Mouse (Mus musculus) intestine, postnatal 0 days (tissue): ENCODE results near the gene Ensa. TPM values are rescaled to one million over a fixed set of nuclear protein-coding genes. Genes with fewer than 3 reads are reported as not detected.
A peak's percentile ranks its signal among the peaks of the same experiment; 100 is the strongest.
"Not testable (repeated sequence)": the region's sequence is repeated elsewhere in the genome, so short reads cannot be mapped to it uniquely, and the experiment has no call there.

Source experiments
- ATAC-seq: fragments of 200-750 bp; cut with Nextera tagmentation; 2 replicates; pipeline ENCODE4 v1.8.0; 2017; ENCODE audit warnings: mild to moderate bottlenecking, moderate TSS enrichment, moderate library complexity
- H3K27ac ChIP-seq: fragments of 300-500 bp; sonication (generic); 2 replicates; pipeline ENCODE4 v1.5.1; 2014; ENCODE audit warnings: mild to moderate bottlenecking, low read depth, low read length, moderate library complexity
- H3K27me3 ChIP-seq: fragments of 300-500 bp; sonication (generic); replicated peaks from 2 replicates; pipeline ENCODE4 v1.6.1; 2014; ENCODE audit warnings: low read length, mixed read lengths; ENCODE audit not compliant: control insufficient read depth, insufficient read depth
- H3K36me3 ChIP-seq: fragments of 300-500 bp; sonication (generic); 2 replicates; pipeline ENCODE4 v1.6.1; 2014; ENCODE audit warnings: mild to moderate bottlenecking, moderate library complexity; ENCODE audit not compliant: control insufficient read depth, insufficient read depth
- H3K4me1 ChIP-seq: fragments of 300-500 bp; sonication (generic); replicated peaks from 2 replicates; pipeline ENCODE4 v1.6.1; 2014; ENCODE audit warnings: antibody characterized with exemption, low read length, mixed read lengths; ENCODE audit not compliant: control insufficient read depth, insufficient read depth
- H3K4me2 ChIP-seq: fragments of 300-500 bp; sonication (generic); replicated peaks from 2 replicates; pipeline ENCODE4 v1.6.1; 2014; ENCODE audit warnings: low read depth, mild to moderate bottlenecking, moderate library complexity
- H3K4me3 ChIP-seq: fragments of 300-500 bp; sonication (generic); 2 replicates; pipeline ENCODE4 v1.5.1; 2014; ENCODE audit warnings: low read depth, low read length
- H3K9ac ChIP-seq: fragments of 300-500 bp; sonication (generic); 2 replicates; pipeline ENCODE4 v1.6.1; 2014; ENCODE audit warnings: mild to moderate bottlenecking, low read depth, low read length
- H3K9me3 ChIP-seq: fragments of 300-500 bp; sonication (generic); 2 replicates; pipeline ENCODE4 v1.6.1; 2016; ENCODE audit warnings: mixed run types; ENCODE audit not compliant: control insufficient read depth
- CTCF ChIP-seq: sonication (generic); IDR thresholded peaks from 2 replicates; pipeline ENCODE4 v1.5.1; 2016; ENCODE audit warnings: low read depth, mild to moderate bottlenecking, control low read depth, antibody characterized with exemption, moderate library complexity
- WGBS: fragments of 180-500 bp; shearing (Covaris S2); extraction: QIAGEN DNeasy Blood & Tissue Kit; methylation state at CpG from one replicate; pipeline ENCODE4 v1.1.7; 2014; 5-methylcytosine and 5-hydroxymethylcytosine counted together
- polyA plus RNA-seq: library from polyadenylated mRNA; unstranded; fragments of >200 nt; fragmentation: Nextera tagmentation; extraction: Ambion mirVana; gene quantifications from 2 replicates; pipeline ENCODE4 v1.2.1, GENCODE M21; 2015

Gene Ensa
- polyA plus RNA-seq, 1 experiment from 2014 or later = 44.0 TPM

DNA sequence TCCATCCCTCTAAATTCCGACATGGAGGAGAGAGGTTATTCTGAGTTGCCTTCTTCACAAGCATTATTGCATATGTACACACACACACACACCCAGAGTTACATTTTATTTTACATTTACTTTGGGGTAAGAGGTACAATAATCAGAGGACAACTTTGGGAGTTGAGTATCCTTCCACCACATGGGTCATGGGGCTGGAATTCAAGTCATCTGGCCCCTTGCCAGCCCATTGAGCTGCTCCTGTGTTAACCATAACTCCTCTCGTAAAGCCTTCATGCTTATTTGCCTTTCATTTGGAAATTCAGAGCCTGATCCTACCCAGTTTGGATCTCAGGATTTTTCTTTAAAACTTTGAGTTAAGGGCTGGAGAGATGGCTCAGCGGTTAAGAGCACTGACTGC lies 18.7 kb upstream of the Ensa start:
- WGBS = 83% methylated on average over 3 of the region's 3 CpGs
- Histone ChIP-seq H3K36me3 (peaks cover 34% of the 10 kb centered on the region), H3K4me1 (0 out of 2 replicates have a peak, but pooled peaks cover 3% of the 10 kb centered on the region), H3K4me2 (no peak overlapping the region), H3K9ac (no peak overlapping the region), H3K27ac (no peak overlapping the region), H3K9me3 (no peaks in the 10 kb centered on the region), H3K4me3 (no peak overlapping the region), H3K27me3 (no peaks in the 10 kb centered on the region)
- no peak for TF ChIP-seq CTCF
- ATAC-seq = no peak

DNA sequence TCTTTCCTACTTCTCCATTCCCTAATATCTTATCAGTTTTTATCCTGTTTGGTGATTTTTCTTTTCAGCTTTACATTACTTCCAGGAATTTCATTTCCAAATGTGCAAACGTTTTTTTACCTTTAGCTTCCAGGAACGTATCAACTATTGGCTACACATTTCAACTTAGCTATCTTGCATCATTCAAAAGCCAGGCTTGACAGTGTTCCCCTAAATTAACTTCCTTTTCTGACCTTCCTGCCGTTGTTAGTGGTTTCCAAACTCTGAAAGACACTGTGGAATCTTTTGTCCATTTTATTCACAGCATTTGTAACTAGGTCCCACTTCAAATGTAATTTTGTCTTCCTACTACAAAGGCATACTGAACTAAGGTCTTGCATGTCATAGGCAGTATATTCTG lies 15.6 kb upstream of the Ensa start:
- no peak for ATAC-seq
- H3K9ac ChIP-seq = no peak overlapping the region
- no peaks in the 10 kb centered on the region for H3K4me1 ChIP-seq
- no peaks in the 10 kb centered on the region for H3K27me3 ChIP-seq
- no peaks in the 10 kb centered on the region for H3K9me3 ChIP-seq
- no peak overlapping the region for H3K4me2 ChIP-seq
- no peak for TF ChIP-seq CTCF
- H3K27ac ChIP-seq = no peak overlapping the region; the same call in 1 of the 2 replicates
- no peak overlapping the region for H3K4me3 ChIP-seq
- H3K36me3 ChIP-seq = peaks cover 33% of the 10 kb centered on the region
- WGBS = 69% methylated on average over 3 of the region's 3 CpGs

DNA sequence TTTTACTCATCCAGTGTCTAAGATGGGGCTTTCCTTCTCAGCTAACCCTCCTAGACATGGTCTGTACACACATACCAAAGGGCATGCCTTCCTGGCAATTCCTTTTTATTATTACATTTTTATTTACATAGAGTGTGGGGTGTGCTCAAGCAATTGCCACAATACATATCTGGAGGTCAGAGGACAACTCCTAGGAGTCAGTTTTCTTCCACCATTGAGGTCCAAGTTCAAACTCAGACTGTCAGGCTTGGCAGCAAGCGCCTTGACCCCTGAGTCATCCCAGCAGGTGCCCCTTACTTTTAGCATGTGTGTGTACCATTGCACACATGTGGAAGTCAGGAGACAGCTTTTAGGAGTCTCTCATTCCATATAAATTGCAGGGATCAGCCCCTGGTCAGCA lies 10.8 kb upstream of the Ensa start:
- peak; percentile 82 for ATAC-seq
- no peaks in the 10 kb centered on the region for H3K4me1 ChIP-seq

DNA sequence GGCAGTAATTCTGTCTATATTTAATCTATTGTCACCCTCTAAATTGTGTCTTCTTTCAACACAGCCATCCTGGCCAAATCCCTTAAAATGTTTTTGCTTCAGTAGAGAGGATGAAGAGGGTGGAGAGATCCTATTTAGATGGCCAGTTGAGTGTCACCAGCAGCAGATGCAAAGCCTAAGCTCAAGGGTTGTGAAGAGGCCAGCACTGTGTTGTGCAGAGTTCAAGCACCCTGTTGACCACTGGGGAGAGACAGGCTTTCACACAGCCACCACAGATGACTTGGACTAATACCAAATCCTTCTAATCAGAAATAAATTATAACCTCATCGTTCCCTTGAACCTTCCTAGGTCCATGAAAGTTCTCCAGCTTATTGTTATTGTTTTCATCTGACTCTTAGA lies 6.3 kb upstream of the Ensa start:
- H3K27ac ChIP-seq = no peak overlapping the region
- 50% methylated on average over 1 of the region's 1 CpGs for WGBS
- H3K4me3 ChIP-seq = no peak overlapping the region
- peaks cover 31% of the 10 kb centered on the region for H3K36me3 ChIP-seq
- H3K9me3 ChIP-seq = no peaks in the 10 kb centered on the region
- no peak overlapping the region for H3K4me2 ChIP-seq
- H3K27me3 ChIP-seq = no peaks in the 10 kb centered on the region
- TF ChIP-seq CTCF = no peak
- no peak for ATAC-seq
- no peaks in the 10 kb centered on the region for H3K4me1 ChIP-seq
- H3K9ac ChIP-seq = no peak overlapping the region

More for the DNA sequence above, 10.8 kb upstream of the Ensa start:
- TF ChIP-seq CTCF = no peak
- Histone ChIP-seq H3K4me2 (no peak overlapping the region; the same call in 1 of the 2 replicates), H3K9me3 (no peaks in the 10 kb centered on the region), H3K36me3 (peaks cover 43% of the 10 kb centered on the region), H3K27me3 (no peaks in the 10 kb centered on the region), H3K4me3 (no peak overlapping the region), H3K27ac (peak overlapping the region; percentile 50), H3K9ac (no peak overlapping the region)
- 37% methylated on average over 1 of the region's 1 CpGs for WGBS

DNA sequence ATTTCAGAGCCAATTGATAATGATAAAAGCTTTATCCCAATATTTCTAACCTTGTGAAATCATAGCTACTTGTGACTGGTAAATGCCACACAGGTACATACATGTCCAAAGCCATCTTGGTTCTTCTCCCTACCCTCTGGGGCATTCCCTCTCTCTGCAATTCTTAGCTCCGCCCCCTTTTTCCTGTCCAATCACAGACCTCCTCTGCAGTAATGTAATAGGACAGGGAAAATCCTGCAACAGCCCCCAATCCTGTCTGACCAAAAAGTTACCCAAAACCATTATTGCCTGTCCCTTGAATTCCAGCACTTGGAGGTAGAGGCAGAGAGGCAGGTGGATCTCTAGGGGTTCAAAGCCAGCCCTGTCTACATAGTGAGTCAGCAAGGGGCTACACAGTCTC lies 3.6 kb upstream of the Ensa start:
- H3K4me3 ChIP-seq = no peak overlapping the region
- H3K36me3 ChIP-seq = peaks cover 26% of the 10 kb centered on the region
- WGBS = 80% methylated on average over 1 of the region's 1 CpGs
- H3K4me2 ChIP-seq = no peak overlapping the region
- H3K27me3 ChIP-seq = no peaks in the 10 kb centered on the region
- no peak for ATAC-seq
- no peaks in the 10 kb centered on the region for H3K9me3 ChIP-seq
- no peak overlapping the region for H3K9ac ChIP-seq
- H3K27ac ChIP-seq = no peak overlapping the region
- no peaks in the 10 kb centered on the region for H3K4me1 ChIP-seq
- no peak for TF ChIP-seq CTCF

DNA sequence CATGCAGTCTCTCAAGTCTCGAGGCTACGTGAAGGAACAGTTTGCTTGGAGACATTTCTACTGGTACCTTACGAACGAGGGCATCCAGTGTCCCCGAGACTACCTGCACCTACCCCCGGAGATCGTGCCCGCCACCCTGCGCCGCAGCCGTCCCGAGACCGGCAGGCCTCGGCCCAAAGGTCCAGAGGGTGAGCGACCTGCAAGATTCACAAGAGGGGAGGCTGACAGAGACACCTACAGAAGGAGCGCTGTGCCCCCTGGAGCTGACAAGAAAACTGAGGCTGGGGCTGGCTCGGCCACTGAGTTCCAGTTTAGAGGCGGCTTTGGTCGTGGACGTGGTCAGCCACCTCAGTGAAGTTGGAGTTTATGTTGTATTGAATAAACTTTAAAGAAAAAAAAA lies 2.4 kb upstream of the Ensa start:
- not testable (repeated sequence) for ATAC-seq

DNA sequence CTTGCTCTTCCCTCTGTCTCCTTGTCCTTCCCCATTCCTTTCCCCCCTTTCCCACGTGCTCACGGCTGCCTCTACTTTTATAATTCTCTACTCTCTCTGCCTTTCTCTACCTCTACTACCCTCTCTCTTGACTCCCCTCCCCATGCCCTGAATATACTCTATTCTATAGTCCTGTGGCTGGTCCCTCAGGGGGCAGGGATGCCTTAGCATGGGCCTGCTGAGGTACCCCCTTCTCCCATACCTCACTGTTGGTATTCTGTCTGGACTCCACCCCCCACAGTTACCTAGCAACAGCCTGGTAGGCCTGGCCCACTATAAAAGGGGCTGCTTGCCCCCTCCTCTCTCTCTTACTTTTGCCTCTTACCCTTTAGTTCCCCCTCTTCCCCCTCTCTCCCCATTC lies 1.2 kb upstream of the Ensa start:
- ATAC-seq = no peak
- peaks cover 23% of the 10 kb centered on the region for H3K36me3 ChIP-seq
- H3K9me3 ChIP-seq = no peaks in the 10 kb centered on the region
- TF ChIP-seq CTCF = no peak
- H3K9ac ChIP-seq = no peak overlapping the region
- no peaks in the 10 kb centered on the region for H3K27me3 ChIP-seq
- 64% methylated on average over 2 of the region's 2 CpGs for WGBS
- H3K4me2 ChIP-seq = no peak overlapping the region
- no peak overlapping the region for H3K4me3 ChIP-seq
- no peak overlapping the region for H3K27ac ChIP-seq
- no peaks in the 10 kb centered on the region for H3K4me1 ChIP-seq

More for the DNA sequence above, 2.4 kb upstream of the Ensa start:
- H3K9ac ChIP-seq, H3K27ac ChIP-seq, H3K27me3 ChIP-seq, H3K4me2 ChIP-seq, H3K9me3 ChIP-seq, H3K4me3 ChIP-seq, H3K4me1 ChIP-seq: not testable (repeated sequence)
- 96% methylated on average over 20 of the region's 20 CpGs for WGBS
- peaks cover 23% of the 10 kb centered on the region for H3K36me3 ChIP-seq

DNA sequence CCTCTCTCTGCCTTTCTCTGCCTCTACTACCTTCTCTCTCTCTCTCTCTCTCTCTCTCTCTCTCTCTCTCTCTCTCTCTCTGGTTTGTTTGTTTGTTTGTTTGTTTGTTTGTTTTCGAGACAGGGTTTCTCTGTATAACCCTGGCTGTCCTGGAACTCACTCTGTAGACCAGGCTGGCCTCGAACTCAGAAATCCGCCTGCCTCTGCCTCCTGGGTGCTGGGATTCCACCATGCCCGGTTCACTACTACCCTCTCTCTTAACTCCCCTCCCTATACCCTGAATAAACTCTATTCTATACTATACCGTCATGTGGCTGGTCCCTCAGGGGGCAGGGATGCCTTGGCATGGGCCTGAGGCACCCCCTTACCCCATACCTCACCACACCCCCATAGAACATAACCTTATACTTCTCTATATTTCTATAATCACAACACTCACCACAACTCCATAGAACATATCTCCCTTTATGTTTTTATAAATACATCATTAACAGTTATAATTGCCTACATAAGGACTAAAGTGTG lies 740 bp upstream of the Ensa start:
- Histone ChIP-seq H3K4me2 (peak overlapping the region; percentile 68), H3K9ac (peak overlapping the region; percentile 67; the same call in 1 of the 2 replicates), H3K36me3 (peaks cover 27% of the 10 kb centered on the region), H3K4me3 (peak overlapping the region; percentile 72), H3K27ac (peak overlapping the region; percentile 84; the same call in 1 of the 2 replicates)
- not testable (repeated sequence) for ATAC-seq, H3K4me1 ChIP-seq, H3K9me3 ChIP-seq, H3K27me3 ChIP-seq
- 61% methylated on average over 5 of the region's 5 CpGs for WGBS
